Mouse (Mus musculus) C2C12 (cell line): ENCODE measurements around the gene Sel1l3.

ENCODE experiments used
- CEBPB ChIP-seq: IDR thresholded peaks from one replicate; pipeline ENCODE4 v1.6.1; 2011; ENCODE audit warnings: low read depth, mild to moderate bottlenecking, control low read depth, moderate library complexity
- CTCF ChIP-seq: IDR thresholded peaks from one replicate; pipeline ENCODE4 v1.5.1; 2011; ENCODE audit not compliant: control insufficient read depth, insufficient read depth, insufficient read length
- MAX ChIP-seq: IDR thresholded peaks from one replicate; pipeline ENCODE4 v1.6.1; 2011; ENCODE audit warnings: mild to moderate bottlenecking, control low read depth
- MYOD1 ChIP-seq: IDR thresholded peaks from one replicate; pipeline ENCODE4 v1.6.1; 2011; ENCODE audit warnings: low read depth; ENCODE audit not compliant: control insufficient read depth, insufficient read length
- USF1 ChIP-seq: IDR thresholded peaks from one replicate; pipeline ENCODE4 v1.6.1; 2011; ENCODE audit warnings: low read depth, mild to moderate bottlenecking, control low read depth, moderate library complexity

DNA sequence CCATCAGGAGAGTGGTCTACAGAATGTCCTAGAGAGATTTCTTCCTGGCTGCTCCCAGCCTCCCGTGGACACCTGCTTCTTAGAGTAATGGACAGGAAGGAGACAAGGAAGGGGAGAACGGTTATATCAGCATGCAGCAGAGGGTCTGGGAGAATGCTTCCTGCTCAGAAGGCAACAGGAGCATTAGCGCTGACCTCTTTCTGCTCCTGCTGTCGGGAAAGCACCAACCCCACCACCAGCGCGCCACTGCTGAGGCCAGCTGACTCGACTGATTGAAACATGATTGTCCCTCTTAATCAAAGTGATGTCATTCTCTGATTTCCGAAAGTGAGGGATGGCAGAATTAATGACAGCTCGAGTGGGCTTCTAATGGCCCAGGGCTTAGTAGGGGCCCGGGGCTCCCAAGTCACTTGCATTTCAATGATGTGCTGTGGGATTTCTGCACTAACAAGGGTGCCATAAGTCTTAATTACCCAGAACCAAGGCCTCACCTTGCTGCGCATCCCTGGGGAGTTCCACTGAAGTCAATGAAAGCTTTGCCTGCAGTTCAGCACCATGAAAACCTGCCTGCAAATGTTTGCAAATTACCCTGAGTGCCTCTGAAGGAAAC is 26.2 kb upstream of the Sel1l3 start:
- TF ChIP-seq CTCF (no peak), USF1 (no peak), CEBPB (no peak), MYOD1 (no peak), MAX (no peak)
